Mouse (Mus musculus): ENCODE data around the gene Mov10l1.
A peak's percentile ranks its signal among the peaks of the same experiment; 100 is the strongest.

Mov10l1 gene

GRCm38 (mm10) chr15:88982534-88983079, at the start of gene Mov10l1:
Gene Mov10l1, plus strand, starts transcription at chr15:88982909.
- DNase-seq (ENCODE audit: low read depth, low spot score), result no peak

DNA sequence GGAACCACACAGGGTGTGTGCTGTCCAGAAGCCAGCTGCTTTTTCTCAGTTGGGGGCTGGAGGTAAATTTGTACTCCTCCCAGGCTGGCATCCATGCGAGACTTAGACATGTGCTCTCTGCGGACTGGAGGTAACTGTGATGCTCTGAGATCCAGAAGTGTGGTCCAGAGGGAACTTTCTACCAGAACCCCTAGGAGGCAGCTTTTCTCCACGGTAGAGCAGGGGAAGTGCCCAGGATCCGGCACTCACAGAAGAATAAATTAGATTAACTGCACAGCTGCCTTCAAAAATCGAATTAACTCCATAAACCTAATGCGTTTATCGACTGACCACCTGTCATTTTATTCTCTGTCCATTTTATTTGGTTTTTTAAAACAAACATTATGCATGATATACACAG, 48.6 kb upstream of the Mov10l1 start:
- peak; percentile 21 for DNase-seq (ENCODE audit: low read depth, low spot score)

GRCm38 (mm10) chr15:88936619-88937290, 46.0 kb upstream of the Mov10l1 start:
- DNase-seq (ENCODE audit: low read depth, low spot score), result peak; percentile 87

- no peak for DNase-seq (ENCODE audit: low read depth, low spot score)
These were observed 45.4 kb upstream of the Mov10l1 start for GRCm38 (mm10) chr15:88937291-88937650.

- DNase-seq (ENCODE audit: low read depth, low spot score), result no peak
These were observed 39.9 kb upstream of the Mov10l1 start for GRCm38 (mm10) chr15:88942783-88943182.

GRCm38 (mm10) chr15:88943896-88944551, 38.7 kb upstream of the Mov10l1 start:
- DNase-seq (ENCODE audit: low read depth, low spot score), result peak; percentile 56

- DNase-seq (ENCODE audit: low read depth, low spot score), result no peak
These were observed 35.9 kb upstream of the Mov10l1 start for GRCm38 (mm10) chr15:88946851-88947250.

DNA sequence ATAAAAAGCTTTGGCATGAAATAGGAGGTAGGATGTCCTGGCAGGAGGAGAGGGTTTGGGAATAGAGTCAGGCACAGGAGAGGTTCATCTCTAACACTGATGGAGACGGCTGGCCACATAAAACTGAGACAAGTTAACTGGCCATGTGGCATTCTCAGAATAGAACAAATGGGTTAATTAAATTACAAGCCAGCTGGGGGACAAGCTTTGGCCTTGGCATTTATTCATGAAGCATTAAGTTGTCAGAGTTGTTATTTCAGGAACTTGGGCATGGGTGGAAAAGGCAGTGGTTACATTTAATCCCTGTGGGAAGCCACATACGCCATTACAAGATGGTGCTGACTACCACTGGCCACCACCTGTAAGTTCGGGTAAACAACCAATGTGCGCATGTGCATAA, 31.5 kb upstream of the Mov10l1 start:
- DNase-seq (ENCODE audit: low read depth, low spot score), result no peak

DNA sequence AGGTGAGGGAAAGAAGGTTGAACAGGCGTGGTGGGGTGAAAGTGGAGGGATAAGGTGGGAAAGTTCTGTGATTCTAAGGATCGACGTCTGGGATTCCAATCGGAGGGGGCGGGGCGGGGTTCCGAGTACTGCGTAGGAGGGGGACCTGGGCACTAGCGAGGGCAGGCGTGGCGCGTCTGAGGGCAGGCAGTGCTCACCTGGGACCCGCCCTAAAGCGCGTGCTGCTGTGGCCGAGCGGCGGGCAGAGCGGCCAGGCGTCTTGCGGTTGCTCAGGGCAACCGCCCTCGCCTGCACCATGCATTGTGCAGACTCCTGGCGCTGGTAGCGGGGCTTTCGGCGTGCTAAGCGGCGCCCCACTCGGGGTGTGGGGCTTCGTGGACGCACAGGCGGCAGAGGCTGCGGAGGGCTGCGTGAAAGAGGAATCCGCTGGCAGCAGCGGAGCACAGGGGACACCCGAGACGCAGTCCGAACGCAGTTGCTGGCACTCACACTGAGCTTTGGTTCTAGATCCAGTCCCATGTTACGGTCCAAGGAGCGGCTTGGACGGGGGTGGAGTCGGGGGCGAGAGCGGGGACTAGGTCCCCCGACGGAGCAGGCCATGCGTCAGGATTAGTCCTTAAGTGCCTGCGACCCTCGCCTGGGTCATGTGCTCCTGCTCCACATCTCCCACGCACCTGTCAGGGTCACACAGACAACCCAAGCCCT, 28.2 kb upstream of the Mov10l1 start, which contains the start of gene Ttll8:
TSS of gene Ttll8 (minus strand) at position 51 of the 705 bp plus-strand sequence.
- no peak for DNase-seq (ENCODE audit: low read depth, low spot score)

- DNase-seq (ENCODE audit: low read depth, low spot score), result no peak
These were observed 27.4 kb upstream of the Mov10l1 start for GRCm38 (mm10) chr15:88955342-88955741.

DNA sequence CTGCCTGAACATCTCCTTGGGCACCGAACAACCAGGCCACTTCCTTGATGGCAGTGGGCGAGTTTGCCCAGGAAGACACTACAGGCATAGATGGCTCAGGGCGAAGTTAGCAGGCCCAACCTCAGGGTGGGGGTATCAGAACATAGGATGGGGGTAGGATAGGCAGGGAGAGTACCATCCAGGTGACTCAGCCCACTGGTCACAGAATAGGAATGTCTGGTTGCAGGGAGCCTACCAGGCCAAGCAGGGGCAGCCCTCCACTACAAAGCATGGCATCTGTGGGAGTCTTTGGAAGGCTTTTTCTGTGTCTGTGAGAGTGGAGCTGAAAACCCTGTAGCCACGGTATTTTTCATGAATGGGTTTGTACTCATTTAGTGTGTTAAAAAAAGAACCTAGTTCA, 25.2 kb upstream of the Mov10l1 start:
- peak; percentile 76 for DNase-seq (ENCODE audit: low read depth, low spot score)

DNA sequence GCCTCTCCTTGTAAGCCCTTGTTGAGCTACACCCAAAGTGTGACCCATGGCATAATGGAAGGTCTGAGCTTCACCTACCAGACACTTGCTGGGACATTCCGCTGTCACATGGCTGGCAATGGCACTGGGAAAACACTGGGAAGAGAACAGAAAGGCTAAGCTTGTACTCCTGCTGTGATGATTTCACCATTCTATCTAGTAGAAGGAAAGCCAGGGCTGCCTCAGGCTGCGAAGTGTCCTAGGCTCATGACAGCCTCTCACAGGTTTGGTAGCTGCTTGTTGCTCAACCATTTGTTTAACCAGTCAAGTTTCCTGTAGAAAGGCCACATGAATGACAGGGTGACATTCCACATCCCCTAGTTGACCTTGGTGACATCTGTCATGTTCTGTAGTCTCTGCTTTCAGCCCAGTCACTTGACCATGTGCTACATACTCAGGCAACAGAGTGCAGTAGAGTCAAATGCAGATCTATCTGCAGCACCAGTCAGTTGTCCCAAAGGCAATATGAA, 18.6 kb upstream of the Mov10l1 start:
- no peak for DNase-seq (ENCODE audit: low read depth, low spot score)

GRCm38 (mm10) chr15:88972300-88972699, 10.4 kb upstream of the Mov10l1 start:
- DNase-seq (ENCODE audit: low read depth, low spot score), result no peak

DNA sequence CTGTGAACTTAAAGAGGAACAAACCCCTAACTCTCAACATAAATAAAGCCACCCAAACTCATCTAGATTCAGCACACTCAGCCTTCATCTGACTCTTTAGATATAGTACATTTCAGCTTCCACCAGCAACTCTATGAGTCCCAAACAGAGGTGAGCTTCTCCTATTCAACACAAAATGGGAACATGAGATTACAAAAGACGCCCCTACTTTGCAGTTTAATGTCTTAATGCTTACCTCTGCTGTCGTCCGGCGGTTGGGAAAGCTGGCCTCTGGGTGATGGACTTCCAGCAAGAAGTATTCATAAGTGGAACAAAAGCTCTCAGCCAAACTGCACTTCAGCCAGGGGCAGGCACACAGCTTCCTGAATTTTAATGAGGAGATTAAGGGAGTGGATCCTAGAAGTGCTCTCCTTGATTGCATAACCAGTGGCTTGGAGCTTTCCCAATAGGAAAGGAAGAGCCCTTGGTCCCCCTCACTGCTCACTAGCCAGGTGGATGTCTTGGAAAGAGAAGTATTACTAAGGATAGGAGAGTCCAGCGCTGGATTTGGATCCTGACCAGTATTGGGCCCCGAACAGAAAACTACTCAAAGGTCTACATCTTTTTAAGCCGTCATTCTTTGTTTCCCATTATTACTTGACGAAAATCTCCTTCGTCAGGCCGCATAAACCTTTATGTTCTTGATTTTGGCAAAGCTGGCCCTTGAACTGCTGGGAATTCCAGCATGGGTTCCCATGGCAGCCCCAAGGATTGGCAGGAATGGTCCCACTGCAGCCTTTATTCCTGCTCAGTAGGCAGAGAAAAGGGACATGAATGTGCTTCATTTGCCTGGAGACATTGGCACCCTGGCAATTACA, 4.2 kb upstream of the Mov10l1 start, which contains the start of gene Mlc1:
TSS of gene Mlc1 (minus strand) at position 727 of the 857 bp plus-strand sequence.
- no peak for DNase-seq (ENCODE audit: low read depth, low spot score)

GRCm38 (mm10) chr15:88979138-88979446, 3.6 kb upstream of the Mov10l1 start:
- no peak for DNase-seq (ENCODE audit: low read depth, low spot score)

DNA sequence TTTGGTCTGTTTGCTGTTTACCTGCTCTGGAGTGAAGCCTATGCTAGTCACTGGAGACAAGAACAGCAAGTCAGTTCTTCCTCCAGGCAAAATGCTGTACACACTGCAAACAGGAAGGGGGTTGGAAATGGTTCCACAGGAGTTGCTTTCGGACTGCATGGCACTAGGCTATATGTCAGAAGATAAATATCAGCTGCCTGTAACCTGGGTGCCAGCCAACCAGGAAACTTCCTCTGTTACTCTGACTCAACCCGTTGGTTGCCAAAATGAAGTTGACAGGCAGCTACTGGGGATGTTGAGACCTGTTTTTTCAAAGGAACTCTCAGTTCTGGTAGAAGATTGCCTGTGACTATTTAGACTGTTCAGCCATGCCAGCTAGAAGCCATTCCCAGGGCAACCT, 6.5 kb downstream of the Mov10l1 start:
- DNase-seq (ENCODE audit: low read depth, low spot score), result peak; percentile 80

DNA sequence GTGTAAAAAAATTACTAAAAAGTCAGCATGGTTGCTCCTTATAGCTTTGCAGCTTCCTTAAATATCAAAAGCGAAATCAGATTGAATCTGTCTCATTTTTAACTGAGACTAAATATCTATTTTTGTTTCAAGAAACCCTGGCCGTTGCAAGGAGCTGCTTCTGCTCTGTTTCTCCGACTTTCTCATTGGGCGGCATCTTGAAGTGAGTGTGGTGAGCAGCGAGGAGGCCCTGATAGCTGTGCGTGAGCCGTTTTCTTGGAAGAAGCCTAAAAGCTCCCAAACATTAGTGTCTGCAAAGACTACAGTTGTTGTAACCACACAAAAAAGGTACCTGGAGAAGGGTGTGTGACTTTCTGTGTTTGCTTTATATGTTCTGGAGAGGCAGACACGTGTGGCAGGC, 15.9 kb downstream of the Mov10l1 start:
- no peak for DNase-seq (ENCODE audit: low read depth, low spot score)

GRCm38 (mm10) chr15:88999124-88999523, 16.4 kb downstream of the Mov10l1 start:
- DNase-seq (ENCODE audit: low read depth, low spot score), result peak; percentile 41

GRCm38 (mm10) chr15:89000367-89000766, 17.7 kb downstream of the Mov10l1 start:
- DNase-seq (ENCODE audit: low read depth, low spot score), result no peak

GRCm38 (mm10) chr15:89001245-89001644, 18.5 kb downstream of the Mov10l1 start:
- no peak for DNase-seq (ENCODE audit: low read depth, low spot score)

GRCm38 (mm10) chr15:89007002-89007401, 24.3 kb downstream of the Mov10l1 start:
- no peak for DNase-seq (ENCODE audit: low read depth, low spot score)
